Mouse (Mus musculus) brain, adult 2 months (tissue): ENCODE data around the gene Hist1h3b.

Experiments used
- DNase-seq: peaks from one replicate; pipeline ENCODE4 v3.0.0; 2011; ENCODE audit warnings: low read depth, low spot score

Gene Hist1h3b

DNA sequence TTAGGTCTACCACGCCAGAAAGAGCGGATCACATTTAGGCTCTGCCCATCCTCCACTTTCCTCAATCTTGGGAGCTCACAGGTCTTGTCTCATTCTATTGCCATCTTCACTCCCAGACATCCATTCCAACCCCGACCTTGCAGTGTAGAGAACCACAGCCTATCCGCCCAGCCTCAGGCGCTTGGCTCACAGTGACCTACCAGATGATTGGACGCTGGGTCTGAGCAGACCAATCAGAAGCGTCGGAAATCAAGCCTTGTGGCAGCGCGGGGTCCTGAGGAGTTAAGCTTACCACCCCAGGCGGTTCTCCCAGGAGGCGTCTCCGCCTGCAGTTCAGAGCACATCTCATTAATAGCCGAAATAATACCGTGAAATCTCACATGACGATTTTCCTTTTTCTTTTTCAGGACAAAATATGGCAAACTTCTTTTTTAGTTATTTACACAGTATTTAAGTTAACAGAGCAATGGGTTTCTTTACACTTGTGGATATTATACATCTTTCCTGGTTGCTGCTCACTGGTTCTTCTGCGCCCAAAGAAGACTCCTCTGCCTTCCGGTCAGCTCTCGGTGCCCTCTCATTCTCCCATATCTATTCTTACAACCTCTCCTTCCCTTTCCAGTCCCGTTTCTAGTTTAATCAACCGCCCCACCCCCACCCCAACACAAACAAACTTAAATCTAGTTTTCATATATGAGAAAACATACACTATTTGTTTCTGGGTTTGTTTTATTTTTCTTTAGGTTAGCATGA, 20.7 kb downstream of the Hist1h3b start:
- DNase-seq, result peak; percentile 73

DNA sequence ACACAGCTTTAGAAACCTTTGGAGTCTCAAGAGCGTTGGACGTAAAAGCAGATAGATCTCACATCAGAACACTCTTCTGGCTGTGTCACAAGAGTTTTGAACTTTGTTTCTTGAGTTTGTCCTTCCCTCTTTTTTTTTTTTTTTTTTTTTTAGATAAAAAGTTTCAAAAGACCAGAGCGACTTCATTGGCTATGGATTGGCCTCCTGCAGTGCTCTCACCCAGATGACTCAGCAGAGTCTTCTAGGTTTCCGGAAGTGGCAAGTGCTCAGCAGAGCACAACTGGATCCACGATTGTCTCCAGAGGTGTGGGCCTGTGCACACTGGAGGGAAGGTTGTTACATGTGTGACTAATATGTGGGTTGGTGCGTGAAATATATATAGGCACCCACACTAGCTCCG, 26.3 kb downstream of the Hist1h3b start:
- no peak for DNase-seq

DNA sequence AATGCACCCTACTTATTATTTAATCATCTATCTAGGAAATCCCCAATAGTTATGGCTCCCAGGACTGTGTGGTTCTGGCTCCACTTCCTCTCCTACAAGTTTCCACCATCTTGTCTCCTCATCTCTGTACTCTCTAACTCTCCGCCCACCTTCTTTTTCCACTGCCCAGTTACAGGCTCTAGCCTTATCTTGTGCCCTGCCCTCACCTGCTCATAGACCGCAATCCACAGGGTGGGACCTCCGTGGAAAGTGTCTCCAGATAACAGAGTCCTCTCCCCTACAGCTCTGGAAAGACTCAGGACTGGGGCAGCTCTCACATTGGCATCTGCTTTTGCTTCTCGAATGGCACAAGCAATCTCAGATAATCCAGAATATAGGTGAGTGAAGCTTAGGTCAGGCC, 27.0 kb downstream of the Hist1h3b start:
- no peak for DNase-seq

DNA sequence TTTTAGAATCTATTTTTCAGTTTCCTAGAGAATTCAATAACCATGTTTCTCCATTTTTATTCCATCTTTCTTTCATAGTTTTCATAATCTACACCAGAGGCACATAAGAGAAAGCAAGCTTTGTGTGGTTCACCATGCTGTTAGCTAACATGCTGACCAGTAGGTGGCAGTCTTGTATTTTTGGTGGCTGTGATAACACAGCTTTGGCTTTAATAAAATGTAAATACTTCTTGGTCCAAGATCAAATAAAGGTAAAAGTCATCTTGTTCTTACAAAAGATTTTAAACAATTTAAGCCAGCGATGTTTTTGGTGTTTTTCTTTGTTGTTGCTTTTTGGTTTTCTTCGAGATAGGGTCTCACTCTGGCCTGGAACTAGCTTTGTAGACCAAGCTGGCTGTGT, 40.5 kb downstream of the Hist1h3b start:
- DNase-seq, result peak; percentile 75

DNA sequence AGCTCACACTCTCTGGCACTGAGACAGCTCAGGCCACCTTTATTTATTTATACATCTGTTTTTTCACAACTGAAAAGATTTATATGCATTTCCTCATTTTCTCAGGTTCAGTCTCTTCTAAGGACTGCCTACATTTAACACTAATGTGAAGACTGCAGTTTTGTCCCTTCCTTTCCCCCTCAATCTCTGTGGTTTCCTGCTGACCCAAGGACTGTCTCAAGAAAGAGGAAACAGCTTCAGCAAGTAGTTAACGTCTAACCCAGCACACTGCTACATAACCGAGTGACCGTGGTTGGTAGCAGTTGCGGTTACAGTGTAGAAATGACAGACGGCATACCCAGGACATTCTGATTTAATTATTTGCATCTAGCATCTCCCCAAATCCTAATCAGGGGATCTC, 47.3 kb downstream of the Hist1h3b start:
- DNase-seq, result no peak
